Mouse (Mus musculus): ENCODE data around the gene Zc3h12c. TPM values are rescaled to one million over a fixed set of nuclear protein-coding genes. Genes with fewer than 3 reads are reported as not detected.

Gene Zc3h12c
- polyA plus RNA-seq, 1 experiment from 2014 or later, result 4.4 TPM

DNA sequence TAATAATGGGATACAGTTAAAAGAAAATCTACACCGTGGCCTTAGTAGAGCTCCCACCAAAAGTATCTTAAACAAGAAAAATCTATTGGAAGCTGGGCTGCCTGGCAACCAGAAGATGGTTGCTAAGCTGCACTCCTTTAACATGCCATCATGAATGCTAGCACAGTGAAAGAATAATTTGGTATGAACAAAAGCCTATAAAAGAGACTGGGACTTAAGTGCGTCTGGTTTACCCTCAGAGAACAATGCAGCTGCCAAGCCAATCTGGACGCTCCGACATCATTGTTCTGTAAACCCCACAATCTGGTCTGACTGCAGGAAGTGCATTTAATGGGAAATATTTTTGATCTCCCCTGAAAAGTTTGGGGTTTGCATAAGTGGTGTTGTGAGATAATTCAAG lies 22.1 kb downstream of the Zc3h12c start:
- Histone ChIP-seq H3K4me3 (ENCODE audit: low read depth, low read length) (no peak overlapping the region), H3K9ac (ENCODE audit: low read depth, low read length) (no peak overlapping the region), H3K4me1 (ENCODE audit: control insufficient read depth, insufficient read depth, low read length) (0 out of 2 replicates have a peak, but pooled peaks cover 3% of the 10 kb centered on the region), H3K9me3 (ENCODE audit: control insufficient read depth, low read length) (no peaks in the 10 kb centered on the region), H3K4me2 (ENCODE audit: low read depth, low read length) (no peak overlapping the region), H3K27me3 (replicated peaks; ENCODE audit: control insufficient read depth, insufficient read depth, low read length) (no peaks in the 10 kb centered on the region), H3K27ac (replicated peaks; ENCODE audit: low read depth, low read length) (no peak overlapping the region), H3K36me3 (ENCODE audit: control insufficient read depth, insufficient read depth, low read length) (peaks cover 8% of the 10 kb centered on the region; the same call in 1 of the 2 replicates)
- peak; percentile 69 for ATAC-seq (ENCODE audit: low read depth)
- WGBS, result 60% methylated on average over 4 of the region's 4 CpGs
- DNase-seq (ENCODE audit: low spot score), result peak; percentile 68

DNA sequence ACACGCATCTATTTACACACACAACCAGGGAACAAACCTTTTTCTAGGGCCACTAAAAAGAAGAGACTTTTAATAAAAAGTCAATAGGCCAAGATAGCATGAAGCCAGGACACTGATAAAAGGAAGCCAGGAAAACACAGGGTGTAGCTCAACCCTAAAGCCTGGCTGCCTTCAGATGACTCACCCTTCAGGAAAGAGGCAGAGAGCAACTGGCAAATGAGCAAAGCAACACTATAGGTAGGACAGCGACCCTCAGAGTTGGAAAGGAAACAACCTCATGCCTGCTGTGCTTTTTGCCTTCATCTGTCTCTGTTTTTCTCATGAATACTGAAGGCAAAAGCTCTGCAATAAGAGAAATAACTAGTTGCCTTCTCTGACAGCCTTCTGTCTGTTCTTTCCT lies 35.6 kb downstream of the Zc3h12c start:
- no peaks in the 10 kb centered on the region for H3K36me3 ChIP-seq (ENCODE audit: control insufficient read depth, insufficient read depth, low read length)
- no peak for ATAC-seq (ENCODE audit: low read depth)
- no peaks in the 10 kb centered on the region for H3K9me3 ChIP-seq (ENCODE audit: control insufficient read depth, low read length)
- no peak overlapping the region for H3K4me2 ChIP-seq (ENCODE audit: low read depth, low read length)
- no peak overlapping the region for H3K9ac ChIP-seq (ENCODE audit: low read depth, low read length)
- no peaks in the 10 kb centered on the region for H3K27me3 ChIP-seq (replicated peaks; ENCODE audit: control insufficient read depth, insufficient read depth, low read length)
- H3K27ac ChIP-seq (replicated peaks; ENCODE audit: low read depth, low read length), result no peak overlapping the region
- WGBS, result 85% methylated on average over 2 of the region's 2 CpGs
- DNase-seq (ENCODE audit: low spot score), result no peak
- H3K4me3 ChIP-seq (ENCODE audit: low read depth, low read length), result no peak overlapping the region
- no peaks in the 10 kb centered on the region for H3K4me1 ChIP-seq (ENCODE audit: control insufficient read depth, insufficient read depth, low read length)

DNA sequence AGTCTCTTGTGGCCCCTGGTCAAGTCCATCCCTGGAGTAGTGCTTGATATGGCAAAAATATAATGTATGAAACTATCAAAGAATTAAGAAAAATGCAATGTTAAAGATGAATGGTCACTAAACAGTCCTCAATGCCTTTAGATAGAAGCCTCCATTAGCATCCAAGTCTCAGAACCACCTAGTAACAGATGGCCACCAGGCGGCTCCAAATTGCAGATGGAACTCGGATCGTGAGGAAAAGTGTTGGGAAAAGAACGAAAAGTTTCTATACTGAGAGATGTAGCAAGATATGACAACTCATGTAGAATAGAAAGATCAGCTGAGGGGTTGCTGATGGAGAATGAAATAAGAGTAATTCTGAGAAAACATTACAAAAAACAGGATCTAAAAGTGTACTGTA lies 38.0 kb downstream of the Zc3h12c start:
- Histone ChIP-seq H3K27me3 (replicated peaks; ENCODE audit: control insufficient read depth, insufficient read depth, low read length) (no peaks in the 10 kb centered on the region), H3K4me3 (ENCODE audit: low read depth, low read length) (no peak overlapping the region), H3K27ac (replicated peaks; ENCODE audit: low read depth, low read length) (no peak overlapping the region), H3K4me1 (ENCODE audit: control insufficient read depth, insufficient read depth, low read length) (no peaks in the 10 kb centered on the region), H3K36me3 (ENCODE audit: control insufficient read depth, insufficient read depth, low read length) (peaks cover 8% of the 10 kb centered on the region), H3K4me2 (ENCODE audit: low read depth, low read length) (no peak overlapping the region), H3K9me3 (ENCODE audit: control insufficient read depth, low read length) (no peaks in the 10 kb centered on the region), H3K9ac (ENCODE audit: low read depth, low read length) (no peak overlapping the region)
- WGBS, result 55% methylated on average over 4 of the region's 4 CpGs
- ATAC-seq (ENCODE audit: low read depth) (no peak), DNase-seq (ENCODE audit: low spot score) (no peak)

DNA sequence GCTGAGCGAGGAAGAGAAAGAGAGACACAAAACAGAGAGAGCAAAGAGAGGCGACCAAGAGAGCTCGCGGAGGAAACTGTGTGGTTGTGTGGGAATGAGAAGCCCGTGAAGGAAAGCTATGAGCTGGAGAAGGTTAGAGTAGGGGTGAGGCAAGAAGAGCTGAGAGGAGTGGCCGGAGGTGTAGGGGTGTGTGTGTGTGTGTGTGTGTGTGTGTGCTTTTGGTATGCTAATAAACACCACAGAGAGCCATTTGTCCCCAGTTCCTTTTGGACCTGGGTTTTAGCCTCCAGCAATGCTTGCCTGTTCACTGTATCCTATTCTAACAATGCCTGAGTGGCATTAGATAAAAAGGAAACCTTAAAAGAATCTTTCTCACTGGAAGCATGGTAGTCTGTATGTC lies 43.1 kb downstream of the Zc3h12c start:
- no peak for DNase-seq (ENCODE audit: low spot score)
- no peaks in the 10 kb centered on the region for H3K9me3 ChIP-seq (ENCODE audit: control insufficient read depth, low read length)
- no peak overlapping the region for H3K9ac ChIP-seq (ENCODE audit: low read depth, low read length)
- no peak overlapping the region for H3K4me3 ChIP-seq (ENCODE audit: low read depth, low read length)
- H3K4me1 ChIP-seq (ENCODE audit: control insufficient read depth, insufficient read depth, low read length), result no peaks in the 10 kb centered on the region
- H3K27ac ChIP-seq (replicated peaks; ENCODE audit: low read depth, low read length), result no peak overlapping the region
- WGBS, result 94% methylated on average over 6 of the region's 6 CpGs
- H3K36me3 ChIP-seq (ENCODE audit: control insufficient read depth, insufficient read depth, low read length), result peaks cover 14% of the 10 kb centered on the region
- H3K27me3 ChIP-seq (replicated peaks; ENCODE audit: control insufficient read depth, insufficient read depth, low read length), result no peaks in the 10 kb centered on the region
- no peak overlapping the region for H3K4me2 ChIP-seq (ENCODE audit: low read depth, low read length)
- ATAC-seq (ENCODE audit: low read depth), result no peak

DNA sequence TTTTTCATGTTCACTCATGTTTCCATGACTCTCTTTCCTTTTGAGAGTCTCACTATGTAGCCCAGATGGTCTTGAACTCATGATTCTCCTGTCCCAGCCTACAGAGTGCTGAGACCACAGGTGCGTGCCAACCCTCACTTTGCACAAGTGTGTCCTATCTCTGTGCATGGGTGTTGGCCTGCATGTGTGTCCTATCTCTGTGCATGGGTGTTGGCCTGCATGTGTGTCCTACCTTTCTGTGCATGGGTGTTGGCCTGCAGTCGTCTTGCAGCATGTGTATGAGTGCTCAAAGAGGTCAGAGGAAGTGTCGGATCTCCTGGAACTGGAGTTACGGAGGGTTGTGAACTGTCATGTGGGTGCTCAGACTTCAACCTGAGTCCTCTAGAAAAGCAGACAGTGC lies 49.2 kb downstream of the Zc3h12c start:
- no peak overlapping the region for H3K27ac ChIP-seq (replicated peaks; ENCODE audit: low read depth, low read length)
- WGBS, result 81% methylated on average over 4 of the region's 4 CpGs
- H3K27me3 ChIP-seq (replicated peaks; ENCODE audit: control insufficient read depth, insufficient read depth, low read length), result no peaks in the 10 kb centered on the region
- peaks cover 39% of the 10 kb centered on the region for H3K36me3 ChIP-seq (ENCODE audit: control insufficient read depth, insufficient read depth, low read length)
- ATAC-seq (ENCODE audit: low read depth) (no peak), DNase-seq (ENCODE audit: low spot score) (no peak)
- no peak overlapping the region for H3K9ac ChIP-seq (ENCODE audit: low read depth, low read length)
- H3K4me3 ChIP-seq (ENCODE audit: low read depth, low read length), result no peak overlapping the region
- no peak overlapping the region for H3K4me2 ChIP-seq (ENCODE audit: low read depth, low read length)
- H3K9me3 ChIP-seq (ENCODE audit: control insufficient read depth, low read length), result no peaks in the 10 kb centered on the region
- H3K4me1 ChIP-seq (ENCODE audit: control insufficient read depth, insufficient read depth, low read length), result no peaks in the 10 kb centered on the region

DNA sequence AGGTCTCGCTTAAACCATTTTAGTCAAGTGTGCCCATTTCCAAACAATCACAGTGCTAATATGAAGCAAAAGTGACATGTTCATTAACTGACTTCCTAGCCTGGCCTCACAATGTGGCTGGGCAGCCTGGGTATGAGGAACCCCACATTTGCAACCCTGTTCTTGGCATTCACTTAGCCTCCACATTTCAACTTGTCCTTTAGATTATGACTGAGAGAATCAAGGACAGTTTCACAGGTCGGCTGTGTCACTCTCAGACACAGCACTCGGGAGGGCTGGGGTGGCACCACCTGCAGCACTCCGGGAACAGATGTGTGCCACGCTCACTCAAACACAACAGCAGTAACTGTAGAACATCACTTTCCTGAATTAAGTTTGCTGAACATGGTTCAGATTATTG lies 55.3 kb downstream of the Zc3h12c start:
- no peak overlapping the region for H3K4me2 ChIP-seq (ENCODE audit: low read depth, low read length)
- H3K27ac ChIP-seq (replicated peaks; ENCODE audit: low read depth, low read length), result no peak overlapping the region
- no peak overlapping the region for H3K4me3 ChIP-seq (ENCODE audit: low read depth, low read length)
- H3K9me3 ChIP-seq (ENCODE audit: control insufficient read depth, low read length), result no peaks in the 10 kb centered on the region
- no peak overlapping the region for H3K9ac ChIP-seq (ENCODE audit: low read depth, low read length)
- DNase-seq (ENCODE audit: low spot score) (no peak), ATAC-seq (ENCODE audit: low read depth) (no peak)
- WGBS, result 84% methylated on average over 5 of the region's 5 CpGs
- no peaks in the 10 kb centered on the region for H3K4me1 ChIP-seq (ENCODE audit: control insufficient read depth, insufficient read depth, low read length)
- H3K36me3 ChIP-seq (ENCODE audit: control insufficient read depth, insufficient read depth, low read length), result peaks cover 23% of the 10 kb centered on the region
- no peaks in the 10 kb centered on the region for H3K27me3 ChIP-seq (replicated peaks; ENCODE audit: control insufficient read depth, insufficient read depth, low read length)

DNA sequence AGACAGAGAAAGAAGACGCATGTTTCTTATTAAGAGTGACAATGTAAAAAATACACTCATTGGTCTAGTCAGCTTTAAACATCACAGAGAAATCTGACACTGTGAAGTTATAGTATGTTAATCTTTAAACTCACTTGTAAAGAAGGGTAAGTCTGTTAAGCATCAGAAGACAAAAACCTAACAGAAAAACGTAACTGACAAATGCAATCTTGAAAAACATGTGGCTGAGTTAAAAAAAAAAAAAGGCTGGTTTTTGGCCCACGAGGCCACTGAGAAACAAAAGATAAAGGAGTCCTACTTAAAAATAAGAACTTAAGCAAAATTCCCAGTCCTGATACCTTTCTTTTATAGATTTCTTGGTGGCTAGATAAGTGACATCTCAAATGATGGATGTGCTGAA lies 57.6 kb downstream of the Zc3h12c start:
- ATAC-seq (ENCODE audit: low read depth), result no peak
- Histone ChIP-seq H3K27ac (replicated peaks; ENCODE audit: low read depth, low read length) (no peak overlapping the region), H3K27me3 (replicated peaks; ENCODE audit: control insufficient read depth, insufficient read depth, low read length) (no peaks in the 10 kb centered on the region), H3K4me3 (ENCODE audit: low read depth, low read length) (no peak overlapping the region), H3K9ac (ENCODE audit: low read depth, low read length) (no peak overlapping the region), H3K4me2 (ENCODE audit: low read depth, low read length) (no peak overlapping the region), H3K4me1 (ENCODE audit: control insufficient read depth, insufficient read depth, low read length) (no peaks in the 10 kb centered on the region), H3K36me3 (ENCODE audit: control insufficient read depth, insufficient read depth, low read length) (peaks cover 10% of the 10 kb centered on the region), H3K9me3 (ENCODE audit: control insufficient read depth, low read length) (no peaks in the 10 kb centered on the region)
- DNase-seq (ENCODE audit: low spot score), result no peak
- WGBS, result 39% methylated on average over 3 of the region's 3 CpGs

DNA sequence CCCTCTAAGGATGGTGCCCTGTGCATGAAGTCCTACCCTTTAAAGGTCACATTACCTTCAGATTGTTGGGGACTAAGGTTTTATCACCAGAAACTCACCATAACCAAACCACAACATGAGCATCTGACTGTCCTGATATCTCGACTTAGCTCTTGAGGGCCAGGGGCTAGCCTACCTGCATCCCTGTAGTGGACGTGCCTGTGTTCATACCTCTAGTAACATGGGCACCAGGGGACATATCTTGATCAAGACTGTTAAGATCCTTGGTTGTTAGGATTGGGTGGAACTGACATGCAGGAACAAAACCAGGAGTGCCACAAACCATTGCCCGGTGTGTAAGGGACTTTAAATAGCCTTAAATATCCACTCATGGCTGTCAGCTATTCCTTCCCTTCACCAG lies 61.2 kb downstream of the Zc3h12c start:
- ATAC-seq (ENCODE audit: low read depth) (no peak), DNase-seq (ENCODE audit: low spot score) (no peak)
- H3K4me2 ChIP-seq (ENCODE audit: low read depth, low read length), result no peak overlapping the region
- no peaks in the 10 kb centered on the region for H3K9me3 ChIP-seq (ENCODE audit: control insufficient read depth, low read length)
- no peak overlapping the region for H3K4me3 ChIP-seq (ENCODE audit: low read depth, low read length)
- H3K36me3 ChIP-seq (ENCODE audit: control insufficient read depth, insufficient read depth, low read length), result no peaks in the 10 kb centered on the region
- no peak overlapping the region for H3K27ac ChIP-seq (replicated peaks; ENCODE audit: low read depth, low read length)
- H3K27me3 ChIP-seq (replicated peaks; ENCODE audit: control insufficient read depth, insufficient read depth, low read length), result no peaks in the 10 kb centered on the region
- no peak overlapping the region for H3K9ac ChIP-seq (ENCODE audit: low read depth, low read length)
- WGBS, result 94% methylated on average over 3 of the region's 3 CpGs
- H3K4me1 ChIP-seq (ENCODE audit: control insufficient read depth, insufficient read depth, low read length), result no peaks in the 10 kb centered on the region

DNA sequence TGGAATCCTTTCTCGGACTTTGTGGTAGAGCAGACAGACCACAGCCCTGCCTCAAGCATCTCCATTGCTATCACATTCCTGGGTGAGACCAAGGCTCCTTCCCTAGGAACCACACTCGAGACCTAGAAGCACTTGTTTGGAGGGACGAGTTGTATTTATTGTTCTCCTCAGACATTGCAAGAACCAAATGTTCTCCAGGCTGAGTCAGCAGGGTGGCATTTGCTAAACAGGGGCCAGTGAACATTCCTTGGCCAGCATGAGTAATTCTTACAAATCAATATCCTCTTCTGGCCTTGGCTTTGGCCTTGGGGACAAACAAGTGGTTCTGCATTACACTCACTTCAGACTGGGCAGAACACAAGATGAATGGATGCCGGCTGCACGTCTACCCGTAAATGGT lies 62.9 kb downstream of the Zc3h12c start:
- Histone ChIP-seq H3K9me3 (ENCODE audit: control insufficient read depth, low read length) (no peaks in the 10 kb centered on the region), H3K4me1 (ENCODE audit: control insufficient read depth, insufficient read depth, low read length) (no peaks in the 10 kb centered on the region), H3K27ac (replicated peaks; ENCODE audit: low read depth, low read length) (no peak overlapping the region), H3K36me3 (ENCODE audit: control insufficient read depth, insufficient read depth, low read length) (no peaks in the 10 kb centered on the region), H3K4me3 (ENCODE audit: low read depth, low read length) (no peak overlapping the region), H3K9ac (ENCODE audit: low read depth, low read length) (no peak overlapping the region), H3K4me2 (ENCODE audit: low read depth, low read length) (no peak overlapping the region), H3K27me3 (replicated peaks; ENCODE audit: control insufficient read depth, insufficient read depth, low read length) (no peaks in the 10 kb centered on the region)
- 88% methylated on average over 6 of the region's 6 CpGs for WGBS
- ATAC-seq (ENCODE audit: low read depth) (no peak), DNase-seq (ENCODE audit: low spot score) (no peak)
